Mouse (Mus musculus): ENCODE measurements at regions not wholly inside any gene's neighbourhood (a gene's known extent, or its start where the extent isn't known, plus 50 kb on each side); places are given as distances from the start of the nearest gene placed in this dataset.

GRCm38 (mm10) chr8:125330638-125331037, 239.0 kb downstream of the Sipa1l2 start:
- H3K27me3 ChIP-seq (ENCODE audit: insufficient read depth, low read length), result no peaks in the 10 kb centered on the region

DNA sequence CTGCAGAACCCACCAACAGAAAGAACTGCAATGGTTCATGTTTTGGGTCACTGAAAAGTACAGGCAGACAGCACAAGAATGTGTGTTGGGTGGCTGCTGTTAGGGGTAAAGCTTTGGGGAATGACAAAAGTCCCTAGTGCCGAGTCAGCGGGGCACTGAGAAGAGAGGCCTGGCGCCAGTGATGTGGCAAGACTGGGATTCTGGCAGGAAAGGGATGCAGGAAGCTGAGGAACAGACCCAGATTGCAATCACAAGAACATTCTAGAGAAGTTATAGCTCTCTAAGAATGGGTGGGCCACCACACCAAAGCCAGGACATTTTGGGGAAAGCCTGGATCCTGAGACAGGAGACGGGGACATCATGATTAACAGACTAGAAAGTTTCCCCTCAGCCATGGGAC, 241.0 kb downstream of the Sipa1l2 start:
- no peaks in the 10 kb centered on the region for H3K4me1 ChIP-seq (ENCODE audit: insufficient read depth, low read depth, low read length)
- ATAC-seq (ENCODE audit: extremely low read depth, insufficient number of reproducible peaks, low FRiP score, poor library complexity, severe bottlenecking) (no peak), DNase-seq (ENCODE audit: low spot score) (no peak)
- TF ChIP-seq GATA1 (IDR thresholded peaks at IDR 0.05; ENCODE audit: borderline replicate concordance, low read length) (no peak), POLR2AphosphoS5 (IDR thresholded peaks at IDR 0.05; ENCODE audit: insufficient replicate concordance, low read depth, low read length) (no peak), CTCF (IDR thresholded peaks at IDR 0.05; ENCODE audit: low read depth, low read length) (no peak)
- no peaks in the 10 kb centered on the region for H3K36me3 ChIP-seq (replicated peaks)
- peaks cover 85% of the 10 kb centered on the region for H3K9me3 ChIP-seq (replicated peaks)
- H3K4me3 ChIP-seq (ENCODE audit: low read depth, low read length), result no peak overlapping the region
- H3K27me3 ChIP-seq (ENCODE audit: insufficient read depth, low read length), result no peaks in the 10 kb centered on the region

More at GRCm38 (mm10) chr8:125330638-125331037, 239.0 kb downstream of the Sipa1l2 start:
- ATAC-seq (ENCODE audit: extremely low read depth, insufficient number of reproducible peaks, low FRiP score, poor library complexity, severe bottlenecking), result no peak
- H3K9me3 ChIP-seq (replicated peaks), result peaks cover 90% of the 10 kb centered on the region
- H3K4me3 ChIP-seq (ENCODE audit: low read depth, low read length), result no peak overlapping the region
- H3K36me3 ChIP-seq (replicated peaks), result no peaks in the 10 kb centered on the region
- no peaks in the 10 kb centered on the region for H3K4me1 ChIP-seq (ENCODE audit: insufficient read depth, low read depth, low read length)
- DNase-seq (ENCODE audit: low spot score), result no peak
- TF ChIP-seq CTCF (IDR thresholded peaks at IDR 0.05; ENCODE audit: low read depth, low read length), result no peak

GRCm38 (mm10) chr8:125327551-125328262, 241.9 kb downstream of the Sipa1l2 start:
- Histone ChIP-seq H3K36me3 (replicated peaks) (no peaks in the 10 kb centered on the region), H3K4me1 (ENCODE audit: insufficient read depth, low read depth, low read length) (no peaks in the 10 kb centered on the region), H3K4me3 (ENCODE audit: low read depth, low read length) (no peak overlapping the region), H3K9me3 (replicated peaks) (peaks cover 84% of the 10 kb centered on the region), H3K27me3 (ENCODE audit: insufficient read depth, low read length) (no peaks in the 10 kb centered on the region)
- ATAC-seq (ENCODE audit: extremely low read depth, insufficient number of reproducible peaks, low FRiP score, poor library complexity, severe bottlenecking) (no peak), DNase-seq (ENCODE audit: low spot score) (no peak)
- TF ChIP-seq POLR2AphosphoS5 (IDR thresholded peaks at IDR 0.05; ENCODE audit: insufficient replicate concordance, low read depth, low read length) (no peak), GATA2 (IDR thresholded peaks at IDR 0.05; ENCODE audit: borderline replicate concordance, low read depth, low read length) (no peak), CTCF (IDR thresholded peaks at IDR 0.05; ENCODE audit: low read depth, low read length) (no peak), TAL1 (conservative IDR thresholded peaks at IDR 0.05; ENCODE audit: low read depth, low read length) (no peak), GATA1 (IDR thresholded peaks at IDR 0.05; ENCODE audit: borderline replicate concordance, low read length) (no peak)

DNA sequence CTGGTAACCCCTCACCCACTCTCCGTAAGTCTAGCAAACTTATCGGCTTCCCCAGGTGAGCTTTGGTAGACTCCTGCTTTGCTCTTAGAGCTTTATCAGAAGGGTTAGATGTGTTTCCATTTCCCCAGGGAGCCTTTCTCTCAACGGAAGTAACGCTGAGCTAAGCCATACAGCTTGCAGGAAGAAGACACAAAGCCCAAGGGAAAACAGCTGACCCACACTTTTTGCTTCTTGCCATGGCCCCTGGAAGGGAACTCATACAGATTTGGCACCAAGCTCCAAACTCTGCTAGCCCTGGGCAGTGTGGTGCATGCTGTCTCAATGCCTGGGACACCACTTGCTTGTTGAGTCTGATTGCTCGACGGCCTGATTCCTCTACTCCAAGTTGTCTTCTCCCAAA, 242.6 kb downstream of the Sipa1l2 start:
- no peaks in the 10 kb centered on the region for H3K36me3 ChIP-seq (replicated peaks)
- H3K4me3 ChIP-seq (ENCODE audit: low read depth, low read length), result no peak overlapping the region
- ATAC-seq (ENCODE audit: extremely low read depth, insufficient number of reproducible peaks, low FRiP score, poor library complexity, severe bottlenecking) (no peak), DNase-seq (ENCODE audit: low spot score) (no peak)
- H3K9me3 ChIP-seq (replicated peaks), result peaks cover 82% of the 10 kb centered on the region
- no peak for TF ChIP-seq CTCF (IDR thresholded peaks at IDR 0.05; ENCODE audit: low read depth, low read length)
- no peak for TF ChIP-seq POLR2AphosphoS5 (IDR thresholded peaks at IDR 0.05; ENCODE audit: insufficient replicate concordance, low read depth, low read length)
- no peak for TF ChIP-seq GATA2 (IDR thresholded peaks at IDR 0.05; ENCODE audit: borderline replicate concordance, low read depth, low read length)
- no peak for TF ChIP-seq TAL1 (conservative IDR thresholded peaks at IDR 0.05; ENCODE audit: low read depth, low read length)
- no peak for TF ChIP-seq GATA1 (IDR thresholded peaks at IDR 0.05; ENCODE audit: borderline replicate concordance, low read length)
- no peaks in the 10 kb centered on the region for H3K27me3 ChIP-seq (ENCODE audit: insufficient read depth, low read length)
- H3K4me1 ChIP-seq (ENCODE audit: insufficient read depth, low read depth, low read length), result no peaks in the 10 kb centered on the region

DNA sequence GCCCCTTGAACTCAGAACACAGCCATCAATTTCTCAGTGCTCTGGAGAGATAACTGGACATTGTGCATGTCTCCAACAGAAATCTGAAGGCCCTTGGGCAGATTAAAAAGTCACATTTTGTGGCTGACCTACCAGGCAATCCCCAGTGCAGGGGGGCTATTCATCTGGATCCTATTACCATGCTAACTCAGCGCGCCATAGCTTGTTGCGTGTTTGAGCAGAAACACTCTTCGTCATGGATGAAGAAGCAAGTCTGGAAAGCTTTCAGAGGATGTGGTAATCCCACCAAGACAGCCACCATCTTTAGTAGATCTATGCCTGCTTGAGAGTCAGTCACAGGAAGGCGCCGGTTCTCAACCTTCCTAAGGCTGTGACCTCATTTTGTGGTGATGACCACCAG, 243.9 kb downstream of the Sipa1l2 start:
- H3K27me3 ChIP-seq (ENCODE audit: insufficient read depth, low read length), result no peaks in the 10 kb centered on the region
- H3K9me3 ChIP-seq (replicated peaks), result peaks cover 78% of the 10 kb centered on the region
- no peaks in the 10 kb centered on the region for H3K4me1 ChIP-seq (ENCODE audit: insufficient read depth, low read depth, low read length)
- H3K4me3 ChIP-seq (ENCODE audit: low read depth, low read length), result no peak overlapping the region
- TF ChIP-seq GATA2 (IDR thresholded peaks at IDR 0.05; ENCODE audit: borderline replicate concordance, low read depth, low read length), result no peak
- no peak for TF ChIP-seq TAL1 (conservative IDR thresholded peaks at IDR 0.05; ENCODE audit: low read depth, low read length)
- TF ChIP-seq GATA1 (IDR thresholded peaks at IDR 0.05; ENCODE audit: borderline replicate concordance, low read length), result no peak
- TF ChIP-seq POLR2AphosphoS5 (IDR thresholded peaks at IDR 0.05; ENCODE audit: insufficient replicate concordance, low read depth, low read length), result no peak
- TF ChIP-seq CTCF (IDR thresholded peaks at IDR 0.05; ENCODE audit: low read depth, low read length), result no peak
- DNase-seq (ENCODE audit: low spot score) (no peak), ATAC-seq (ENCODE audit: extremely low read depth, insufficient number of reproducible peaks, low FRiP score, poor library complexity, severe bottlenecking) (no peak)
- no peaks in the 10 kb centered on the region for H3K36me3 ChIP-seq (replicated peaks)

DNA sequence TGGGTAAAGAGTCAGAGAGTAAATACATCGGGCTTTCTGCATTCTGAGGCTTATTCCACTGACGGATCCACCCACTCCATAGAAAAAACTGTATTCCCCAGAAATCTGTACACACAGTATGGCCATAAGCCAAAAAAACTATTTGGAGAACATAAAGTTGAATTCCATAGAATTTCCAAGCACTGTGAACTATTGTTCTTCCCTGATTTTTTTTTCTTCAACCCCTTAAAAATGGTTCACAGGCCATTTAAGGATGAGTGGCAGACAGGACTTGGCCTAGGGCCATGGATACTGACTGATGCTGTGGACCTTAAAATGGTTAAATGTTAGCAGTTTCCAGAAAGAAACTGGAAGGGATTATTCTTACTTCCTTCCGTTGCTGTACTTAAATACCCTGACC, 247.0 kb downstream of the Sipa1l2 start:
- H3K4me1 ChIP-seq (ENCODE audit: insufficient read depth, low read depth, low read length), result no peaks in the 10 kb centered on the region
- no peaks in the 10 kb centered on the region for H3K36me3 ChIP-seq (replicated peaks)
- ATAC-seq (ENCODE audit: extremely low read depth, insufficient number of reproducible peaks, low FRiP score, poor library complexity, severe bottlenecking), result no peak
- no peak for DNase-seq (ENCODE audit: low spot score)
- peaks cover 73% of the 10 kb centered on the region for H3K9me3 ChIP-seq (replicated peaks)
- no peak overlapping the region for H3K4me3 ChIP-seq (ENCODE audit: low read depth, low read length)
- TF ChIP-seq GATA1 (IDR thresholded peaks at IDR 0.05; ENCODE audit: borderline replicate concordance, low read length) (no peak), GATA2 (IDR thresholded peaks at IDR 0.05; ENCODE audit: borderline replicate concordance, low read depth, low read length) (no peak)
- H3K27me3 ChIP-seq (ENCODE audit: insufficient read depth, low read length), result no peaks in the 10 kb centered on the region

GRCm38 (mm10) chr8:125317584-125317991, 252.0 kb downstream of the Sipa1l2 start:
- Histone ChIP-seq H3K4me1 (ENCODE audit: insufficient read depth, low read depth, low read length) (no peaks in the 10 kb centered on the region), H3K4me3 (ENCODE audit: low read depth, low read length) (no peak overlapping the region), H3K27me3 (ENCODE audit: insufficient read depth, low read length) (no peaks in the 10 kb centered on the region), H3K36me3 (replicated peaks) (no peaks in the 10 kb centered on the region), H3K9me3 (replicated peaks) (peaks cover 71% of the 10 kb centered on the region)
- no peak for TF ChIP-seq TAL1 (conservative IDR thresholded peaks at IDR 0.05; ENCODE audit: low read depth, low read length)
- TF ChIP-seq GATA2 (IDR thresholded peaks at IDR 0.05; ENCODE audit: borderline replicate concordance, low read depth, low read length), result no peak
- no peak for TF ChIP-seq POLR2AphosphoS5 (IDR thresholded peaks at IDR 0.05; ENCODE audit: insufficient replicate concordance, low read depth, low read length)
- TF ChIP-seq GATA1 (IDR thresholded peaks at IDR 0.05; ENCODE audit: borderline replicate concordance, low read length), result no peak
- no peak for TF ChIP-seq CTCF (IDR thresholded peaks at IDR 0.05; ENCODE audit: low read depth, low read length)
- no peak for DNase-seq (ENCODE audit: low spot score)
- no peak for ATAC-seq (ENCODE audit: extremely low read depth, insufficient number of reproducible peaks, low FRiP score, poor library complexity, severe bottlenecking)

Measured in G1E (cell line).